Mouse (Mus musculus): ENCODE data around the gene Itpr3. TPM values are rescaled to one million over a fixed set of nuclear protein-coding genes. Genes with fewer than 3 reads are reported as not detected.

Itpr3 gene
- 0.36 and 0.45 TPM in 2 replicates for polyA plus RNA-seq (2015; fragmentation: Nextera tagmentation; extraction: Ambion mirVana)

GRCm38 (mm10) chr17:27056812-27057516 lies at the start of gene Itpr3:
TSS of gene Itpr3 (plus strand) at chr17:27057304.
- Histone ChIP-seq H3K27ac (ENCODE audit: low read depth) (peak within 1 kb of the TSS; percentile 84), H3K9ac (replicated peaks) (peak within 1 kb of the TSS; percentile 64), H3K4me3 (ENCODE audit: low read depth, low read length) (peak within 1 kb of the TSS; percentile 64), H3K4me2 (ENCODE audit: low read depth, low read length) (peak within 1 kb of the TSS; percentile 98), H3K36me3 (replicated peaks; ENCODE audit: insufficient read depth, low read length) (no peaks in the 10 kb centered on the region), H3K4me1 (ENCODE audit: insufficient read depth) (peaks cover 13% of the 10 kb centered on the region), H3K9me3 (ENCODE audit: low read length) (no peaks in the 10 kb centered on the region), H3K27me3 (ENCODE audit: insufficient read depth, low read length) (peaks cover 6% of the 10 kb centered on the region; the same call in 1 of the 2 replicates)
- DNase-seq (peak; percentile 79), ATAC-seq (peak; percentile 79)
- TF ChIP-seq EP300 (IDR thresholded peaks at IDR 0.05; ENCODE audit: low read depth): no peak
- no peak for TF ChIP-seq CTCF (IDR thresholded peaks at IDR 0.05; ENCODE audit: low read depth)
- WGBS (ENCODE audit: insufficient replicate concordance): under 1% methylated on average over 54 of the region's 66 CpGs

GRCm38 (mm10) chr17:27008277-27008676 lies 48.8 kb upstream of the Itpr3 start:
- TF ChIP-seq EP300 (IDR thresholded peaks at IDR 0.05; ENCODE audit: low read depth): no peak
- no peak for TF ChIP-seq CTCF (IDR thresholded peaks at IDR 0.05; ENCODE audit: low read depth)
- no peaks in the 10 kb centered on the region for H3K27me3 ChIP-seq (ENCODE audit: insufficient read depth, low read length)
- WGBS (ENCODE audit: insufficient replicate concordance): 24% methylated on average over 2 of the region's 2 CpGs
- H3K9me3 ChIP-seq (ENCODE audit: low read length): no peaks in the 10 kb centered on the region
- no peak overlapping the region for H3K27ac ChIP-seq (ENCODE audit: low read depth)
- H3K4me1 ChIP-seq (ENCODE audit: insufficient read depth): peaks cover 8% of the 10 kb centered on the region
- DNase-seq (no peak), ATAC-seq (no peak)
- H3K4me3 ChIP-seq (ENCODE audit: low read depth, low read length): no peak overlapping the region
- no peak overlapping the region for H3K9ac ChIP-seq (replicated peaks)
- no peak overlapping the region for H3K4me2 ChIP-seq (ENCODE audit: low read depth, low read length)
- H3K36me3 ChIP-seq (replicated peaks; ENCODE audit: insufficient read depth, low read length): no peaks in the 10 kb centered on the region

DNA sequence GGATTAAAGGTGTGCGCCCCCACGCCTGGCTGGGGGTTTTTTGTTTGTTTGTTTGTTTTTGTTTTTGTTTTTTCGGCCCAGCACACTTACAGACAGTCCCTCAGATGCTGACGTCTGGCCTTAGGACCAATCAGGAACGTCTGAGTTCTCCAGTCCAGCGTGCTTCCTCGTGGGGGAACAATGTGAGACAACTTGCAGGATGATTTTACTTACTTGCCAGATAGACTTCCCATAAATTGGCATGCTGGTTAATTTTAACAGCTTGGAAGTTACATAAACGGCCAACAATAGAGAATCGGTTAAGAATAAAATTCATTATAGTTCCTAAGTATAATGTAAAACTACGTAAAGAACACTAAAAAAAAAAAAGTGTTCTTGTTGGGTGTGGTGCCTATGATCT lies 45.9 kb upstream of the Itpr3 start:
- Histone ChIP-seq H3K4me2 (ENCODE audit: low read depth, low read length) (no peak overlapping the region), H3K4me3 (ENCODE audit: low read depth, low read length) (no peak overlapping the region), H3K9ac (replicated peaks) (no peak overlapping the region), H3K36me3 (replicated peaks; ENCODE audit: insufficient read depth, low read length) (no peaks in the 10 kb centered on the region), H3K4me1 (ENCODE audit: insufficient read depth) (peaks cover 8% of the 10 kb centered on the region), H3K27ac (ENCODE audit: low read depth) (no peak overlapping the region), H3K9me3 (ENCODE audit: low read length) (no peaks in the 10 kb centered on the region), H3K27me3 (ENCODE audit: insufficient read depth, low read length) (no peaks in the 10 kb centered on the region)
- 85% methylated on average over 10 of the region's 10 CpGs for WGBS (ENCODE audit: insufficient replicate concordance)
- DNase-seq (no peak), ATAC-seq (no peak)
- TF ChIP-seq CTCF (IDR thresholded peaks at IDR 0.05; ENCODE audit: low read depth) (no peak), EP300 (IDR thresholded peaks at IDR 0.05; ENCODE audit: low read depth) (no peak)

GRCm38 (mm10) chr17:27011998-27012672 lies 45.0 kb upstream of the Itpr3 start:
- WGBS (ENCODE audit: insufficient replicate concordance): 26% methylated on average over 14 of the region's 14 CpGs
- no peaks in the 10 kb centered on the region for H3K9me3 ChIP-seq (ENCODE audit: low read length)
- no peaks in the 10 kb centered on the region for H3K27me3 ChIP-seq (ENCODE audit: insufficient read depth, low read length)
- ATAC-seq (peak; percentile 71), DNase-seq (peak; percentile 67)
- H3K4me1 ChIP-seq (ENCODE audit: insufficient read depth): peaks cover 8% of the 10 kb centered on the region
- H3K4me2 ChIP-seq (ENCODE audit: low read depth, low read length): peak overlapping the region; percentile 55
- 0 out of 2 replicates have a peak overlapping the region, but pooled peaks have one; percentile 13 for H3K4me3 ChIP-seq (ENCODE audit: low read depth, low read length)
- H3K9ac ChIP-seq (replicated peaks): no peak overlapping the region
- no peak overlapping the region for H3K27ac ChIP-seq (ENCODE audit: low read depth)
- no peak for TF ChIP-seq EP300 (IDR thresholded peaks at IDR 0.05; ENCODE audit: low read depth)
- TF ChIP-seq CTCF (IDR thresholded peaks at IDR 0.05; ENCODE audit: low read depth): peak; percentile 50; the same call in 1 of the 2 replicates
- no peaks in the 10 kb centered on the region for H3K36me3 ChIP-seq (replicated peaks; ENCODE audit: insufficient read depth, low read length)

GRCm38 (mm10) chr17:27012909-27013308 lies 44.2 kb upstream of the Itpr3 start:
- Histone ChIP-seq H3K9ac (replicated peaks) (no peak overlapping the region), H3K4me2 (ENCODE audit: low read depth, low read length) (peak overlapping the region; percentile 55), H3K9me3 (ENCODE audit: low read length) (no peaks in the 10 kb centered on the region), H3K27me3 (ENCODE audit: insufficient read depth, low read length) (no peaks in the 10 kb centered on the region), H3K27ac (ENCODE audit: low read depth) (no peak overlapping the region), H3K4me3 (ENCODE audit: low read depth, low read length) (no peak overlapping the region), H3K4me1 (ENCODE audit: insufficient read depth) (peaks cover 13% of the 10 kb centered on the region), H3K36me3 (replicated peaks; ENCODE audit: insufficient read depth, low read length) (no peaks in the 10 kb centered on the region)
- ATAC-seq (0 out of 2 replicates have a peak, but pooled peaks have one; percentile 27), DNase-seq (no peak)
- no peak for TF ChIP-seq EP300 (IDR thresholded peaks at IDR 0.05; ENCODE audit: low read depth)
- no peak for TF ChIP-seq CTCF (IDR thresholded peaks at IDR 0.05; ENCODE audit: low read depth)
- 33% methylated on average over 6 of the region's 6 CpGs for WGBS (ENCODE audit: insufficient replicate concordance)

Data from liver, postnatal 0 days (tissue).